Mouse (Mus musculus): ENCODE measurements around the gene Tex36.

Tex36 gene

DNA sequence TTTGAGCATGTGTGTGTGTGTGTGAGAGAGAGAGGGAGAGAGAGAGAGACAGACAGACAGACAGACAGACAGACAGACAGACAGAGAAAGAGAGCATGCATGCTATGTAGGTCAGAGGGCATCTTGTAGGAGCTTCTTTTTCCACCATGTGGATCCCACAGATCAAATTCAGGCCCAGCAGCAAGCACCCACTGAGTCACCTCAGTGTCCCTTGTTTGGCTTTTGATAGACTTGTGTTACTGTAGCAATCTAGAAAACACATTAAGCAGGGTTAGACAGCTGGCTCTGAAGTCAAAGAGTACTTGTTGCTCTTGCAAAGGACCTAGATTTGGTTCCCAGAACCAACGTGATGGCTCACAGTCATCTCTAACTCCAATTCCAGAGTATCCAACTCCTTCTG lies 10.2 kb downstream of the Tex36 start:
- no peak for DNase-seq (ENCODE audit: low spot score in 2 of 2)

DNA sequence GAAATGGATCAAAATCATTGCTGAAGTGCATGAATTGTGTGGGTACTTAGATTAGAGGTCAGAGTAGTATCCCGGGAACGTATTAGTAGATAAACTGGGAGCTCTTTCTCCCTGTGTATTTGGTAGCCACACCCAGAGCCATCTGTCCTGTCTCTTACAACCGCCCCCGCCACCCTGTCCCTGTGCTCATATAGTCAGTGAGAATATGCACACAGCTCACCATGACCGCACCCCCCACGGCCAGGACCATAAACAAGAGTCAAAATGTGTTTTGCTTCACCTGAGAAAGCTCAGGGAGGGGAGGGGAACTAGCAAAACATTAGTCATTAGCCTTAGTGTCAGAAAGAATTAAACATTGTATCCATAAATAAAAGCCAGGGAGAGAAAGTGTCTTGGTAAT lies 18.7 kb downstream of the Tex36 start:
- DNase-seq (ENCODE audit: low spot score in 2 of 2), result no peak

DNA sequence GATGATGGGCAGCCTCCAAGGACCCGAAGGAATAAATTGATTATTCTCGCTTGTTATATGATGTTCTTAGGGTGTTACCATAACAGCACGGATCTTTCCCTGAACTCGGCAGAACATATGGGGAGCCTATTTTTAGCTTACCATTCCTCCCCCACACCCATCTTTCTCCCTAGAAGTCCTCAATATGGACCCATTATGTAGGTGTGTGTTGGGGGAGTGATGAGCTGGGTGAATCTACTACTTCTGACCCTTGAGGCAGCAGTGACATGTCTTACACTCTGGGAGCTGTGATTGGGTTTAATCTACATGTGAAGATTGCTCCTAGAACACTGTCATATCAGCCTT lies 21.7 kb downstream of the Tex36 start:
- no peak for DNase-seq (ENCODE audit: low spot score in 2 of 2)

DNA sequence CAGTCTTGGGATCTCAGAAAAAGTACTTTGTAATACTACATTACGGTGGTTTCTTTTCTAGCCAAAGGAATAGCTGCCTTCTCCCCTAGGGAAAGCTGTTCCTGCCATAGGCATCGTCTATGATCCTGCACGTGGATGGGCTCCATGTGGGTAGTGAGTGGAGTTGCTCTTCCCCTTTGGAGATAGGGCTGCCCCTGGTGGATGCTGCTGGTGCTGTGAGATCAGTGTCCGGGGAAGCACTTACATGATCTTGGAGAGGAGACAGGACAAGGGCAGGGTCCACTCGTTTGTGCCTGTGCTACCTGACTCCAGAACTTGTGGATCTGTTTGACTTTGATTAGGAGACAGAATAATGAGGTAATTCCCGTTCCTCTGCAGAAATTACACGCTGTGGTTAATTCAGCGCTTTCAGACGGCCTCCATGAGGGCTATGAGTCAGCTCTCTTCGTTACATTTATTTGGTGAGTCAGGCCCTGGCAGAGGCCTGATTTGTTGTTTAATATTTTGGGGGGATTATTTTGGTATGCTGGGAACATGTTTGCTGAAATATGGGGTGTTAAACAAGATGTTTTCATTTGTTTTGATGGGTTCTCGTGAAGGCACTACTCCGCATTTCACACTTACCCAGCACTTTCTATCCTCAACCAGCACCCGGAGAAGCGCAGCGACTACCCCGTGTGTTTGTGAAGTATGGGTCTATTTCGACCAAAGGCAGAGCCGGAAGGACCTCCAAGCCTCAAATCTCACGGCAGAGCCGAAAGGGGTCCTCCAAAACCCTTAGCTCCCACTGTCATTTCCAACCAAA lies 22.3 kb downstream of the Tex36 start:
- no peak for DNase-seq (ENCODE audit: low spot score in 2 of 2)

DNA sequence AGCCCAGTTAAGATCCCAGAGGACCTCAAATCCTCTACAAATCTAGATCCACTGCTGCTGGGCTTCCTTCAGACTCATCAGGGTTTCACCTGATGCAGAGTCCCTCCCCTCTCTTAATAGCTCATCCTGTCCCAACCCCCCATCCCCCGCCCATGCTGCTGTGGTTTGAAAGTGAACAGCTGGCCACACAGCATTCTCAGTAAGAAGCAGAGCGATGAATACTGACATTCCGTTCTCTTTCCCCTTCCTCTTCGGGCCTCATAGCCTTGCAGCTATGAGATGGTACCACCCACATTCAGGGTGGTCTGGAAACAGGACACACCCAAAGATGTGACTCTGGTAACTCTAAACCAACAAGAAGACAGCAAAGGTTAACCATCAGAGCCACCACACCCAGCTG lies 25.1 kb downstream of the Tex36 start:
- DNase-seq (ENCODE audit: low spot score in 2 of 2), result no peak

DNA sequence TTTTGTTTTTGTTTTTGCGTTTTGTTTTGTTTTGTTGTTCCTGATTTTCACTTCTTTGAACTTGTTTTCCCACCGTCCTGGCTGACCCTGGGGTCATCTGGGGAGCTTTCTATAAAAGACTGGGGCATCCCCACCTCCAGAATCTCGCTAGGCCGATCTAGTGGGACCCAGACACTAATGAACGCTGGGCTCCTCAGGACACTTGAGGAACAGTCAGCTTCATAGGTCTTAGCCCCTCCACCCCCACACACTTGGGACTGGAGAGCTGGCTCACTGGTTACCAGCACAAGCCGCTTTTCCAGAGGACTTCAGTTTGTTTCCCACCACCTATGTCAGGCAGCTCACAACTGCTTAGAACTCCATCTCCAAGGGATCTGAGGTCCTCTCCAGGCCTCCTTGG lies 25.7 kb downstream of the Tex36 start:
- DNase-seq (ENCODE audit: low spot score in 2 of 2), result no peak

DNA sequence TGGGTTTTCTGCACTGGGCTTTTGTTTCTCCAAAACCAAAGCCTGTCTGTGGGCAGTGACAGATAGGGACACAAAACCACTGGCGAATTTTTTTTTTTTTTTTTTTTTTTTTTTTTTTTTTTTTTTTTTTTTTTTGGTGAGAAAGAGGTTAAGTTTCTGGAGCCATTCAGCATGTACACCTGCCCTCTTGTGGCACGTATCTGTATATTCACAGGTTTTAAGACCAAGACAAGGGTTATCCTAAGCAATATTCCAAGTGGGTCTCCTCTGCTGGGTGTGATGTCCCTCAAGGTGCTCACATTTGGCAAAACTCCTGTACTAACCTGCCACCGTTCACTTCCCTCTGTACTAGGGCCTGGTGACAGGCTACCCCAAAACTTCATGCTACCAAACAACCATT lies 30.0 kb downstream of the Tex36 start:
- no peak for DNase-seq (ENCODE audit: low spot score in 2 of 2)

DNA sequence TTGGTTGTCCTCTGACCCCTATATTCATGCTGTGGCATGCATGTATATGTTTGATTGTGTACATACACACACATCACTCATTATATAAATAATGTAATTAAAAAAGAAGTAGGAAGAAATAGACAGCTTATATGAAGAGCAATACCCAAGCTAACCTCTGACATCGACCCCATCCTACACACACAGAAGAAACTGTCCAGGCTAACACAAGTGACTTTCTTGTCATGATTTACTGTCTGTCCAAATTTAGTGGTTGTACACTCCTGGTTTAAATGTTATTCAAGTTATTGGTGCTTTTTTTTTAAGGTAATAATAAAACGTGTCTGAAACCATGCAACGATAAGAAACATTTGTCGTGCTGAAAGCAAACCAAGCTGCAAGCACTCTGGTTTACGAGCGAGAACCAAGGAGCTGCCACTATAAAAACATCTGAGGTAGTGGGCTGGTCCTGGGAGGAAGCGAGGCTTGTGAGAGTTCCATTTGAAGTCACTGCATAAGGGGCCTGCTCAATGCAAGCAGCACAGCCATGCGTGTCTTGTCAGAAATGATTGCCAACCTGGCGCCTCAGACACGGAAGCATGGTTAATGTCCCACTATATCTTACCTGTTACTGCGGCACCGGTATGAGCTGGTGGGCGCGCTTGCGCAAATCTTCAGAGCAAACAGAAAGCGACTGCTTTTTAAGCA lies 32.6 kb downstream of the Tex36 start:
- no peak for DNase-seq (ENCODE audit: low spot score in 2 of 2)

DNA sequence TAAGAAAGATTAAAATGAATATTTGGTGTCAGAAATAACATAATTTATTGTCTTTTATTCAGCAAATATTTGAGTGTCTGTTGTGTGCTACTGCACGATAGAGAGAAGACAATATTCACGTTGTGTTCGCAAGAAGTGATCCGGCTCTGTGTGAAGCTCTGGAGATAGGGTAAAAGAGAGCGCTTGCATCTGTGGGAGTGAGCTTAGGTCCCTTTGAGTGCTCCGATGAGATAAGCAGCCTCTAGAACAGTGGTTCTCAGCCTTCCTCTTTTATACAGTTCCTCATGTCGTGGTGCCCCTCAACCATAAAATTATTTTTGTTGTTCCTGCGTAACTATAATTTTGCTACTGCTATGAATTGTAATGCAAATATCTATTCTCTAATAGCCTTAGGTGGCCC lies 37.4 kb downstream of the Tex36 start:
- no peak for DNase-seq (ENCODE audit: low spot score in 2 of 2)

DNA sequence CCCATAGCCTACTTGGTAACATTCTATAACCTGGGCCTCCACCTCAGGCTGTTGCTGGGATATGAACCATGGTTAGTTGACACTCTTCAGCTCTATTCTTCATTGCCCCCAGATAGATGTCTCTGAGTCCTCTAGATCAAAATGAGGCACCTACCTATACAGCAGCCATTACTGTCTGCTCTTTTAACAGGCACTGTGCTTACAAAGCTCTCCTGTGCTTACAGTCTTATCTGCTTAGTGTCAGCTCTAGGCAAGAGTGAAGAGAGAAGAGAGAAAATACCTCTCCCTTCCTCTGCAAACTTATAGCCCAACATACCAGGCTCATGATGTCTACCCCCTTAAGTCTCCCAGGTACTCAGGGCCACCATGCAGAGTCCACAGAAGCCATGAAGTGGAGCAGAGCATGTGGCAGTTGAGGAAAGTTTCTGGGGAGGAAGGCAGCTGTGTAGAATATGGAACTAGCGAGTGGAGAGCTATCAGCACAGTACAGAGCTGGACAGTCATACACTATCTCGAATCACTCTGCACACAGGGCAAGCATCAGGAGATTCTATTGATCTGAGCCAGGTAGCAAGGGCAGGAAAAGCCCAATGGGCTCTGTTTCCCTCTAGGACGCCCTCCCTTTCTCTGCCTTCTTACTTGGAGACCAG lies 38.7 kb downstream of the Tex36 start:
- no peak for DNase-seq (ENCODE audit: low spot score in 2 of 2)

DNA sequence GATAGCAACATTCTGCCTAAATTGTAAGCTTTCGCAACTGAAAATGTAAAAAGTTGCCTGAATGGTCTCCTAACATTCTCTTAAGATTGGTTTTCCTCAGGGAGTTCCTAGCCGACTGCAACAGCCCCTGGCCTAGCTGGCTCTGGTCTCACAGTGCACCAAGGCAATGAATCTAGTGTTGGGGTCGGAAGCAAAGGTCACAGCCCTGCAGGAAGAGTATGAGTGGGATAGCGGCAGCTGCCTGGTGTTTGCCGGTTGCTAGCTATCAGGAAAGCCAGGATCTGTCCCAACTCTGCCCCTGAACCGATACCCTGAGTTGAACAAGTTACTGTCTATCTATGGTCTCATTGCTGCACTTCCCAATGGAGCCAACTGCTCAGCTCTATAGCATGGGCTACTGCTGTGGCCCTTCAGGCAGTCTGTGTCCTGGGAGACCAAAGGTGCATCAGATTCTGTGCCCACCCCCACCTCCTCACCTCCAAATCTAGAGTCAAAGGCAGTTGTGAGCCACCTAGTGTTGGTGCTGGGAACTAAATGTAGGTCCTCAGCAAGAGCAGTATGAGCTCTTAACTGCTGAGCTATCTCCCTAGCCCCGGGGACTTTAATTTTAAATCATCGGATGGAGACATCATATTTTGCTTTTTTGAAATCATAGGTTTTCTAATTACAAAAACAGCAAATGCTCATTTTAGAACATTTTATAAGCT lies 46.0 kb downstream of the Tex36 start:
- DNase-seq (ENCODE audit: low spot score in 2 of 2), result no peak

DNA sequence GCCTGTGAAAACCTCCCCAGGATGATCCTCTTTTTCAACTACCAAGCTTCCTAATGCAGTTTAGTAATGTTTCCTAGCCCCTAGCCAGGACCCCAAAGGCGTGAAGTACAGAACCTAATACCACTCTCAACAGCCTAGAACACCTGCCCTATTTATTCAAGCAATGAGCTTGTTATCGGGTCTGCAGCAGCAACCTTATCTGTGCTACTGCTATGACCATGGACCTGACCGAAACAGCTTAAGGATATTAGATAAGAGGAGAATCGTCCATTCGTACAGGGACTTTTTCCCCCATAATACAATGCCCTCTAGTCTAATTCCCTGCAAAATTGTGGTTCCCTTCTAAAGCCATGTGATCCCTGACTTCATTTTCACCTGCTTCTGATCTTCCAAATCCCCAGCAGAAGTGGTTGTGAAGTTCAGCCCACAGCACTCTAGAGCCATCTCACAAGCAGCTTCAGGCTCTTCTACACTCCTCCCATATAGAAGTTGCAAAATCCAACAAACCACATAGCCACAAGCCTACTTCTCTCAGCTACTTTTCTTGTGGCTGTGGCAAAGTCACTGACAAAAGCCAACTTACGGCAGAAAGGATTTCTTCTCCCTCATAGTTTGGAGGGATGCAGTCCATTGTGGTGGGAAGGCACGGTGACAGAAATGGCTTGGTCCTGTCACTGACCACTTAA lies 49.5 kb downstream of the Tex36 start:
- no peak for DNase-seq (ENCODE audit: low spot score in 2 of 2)

DNA sequence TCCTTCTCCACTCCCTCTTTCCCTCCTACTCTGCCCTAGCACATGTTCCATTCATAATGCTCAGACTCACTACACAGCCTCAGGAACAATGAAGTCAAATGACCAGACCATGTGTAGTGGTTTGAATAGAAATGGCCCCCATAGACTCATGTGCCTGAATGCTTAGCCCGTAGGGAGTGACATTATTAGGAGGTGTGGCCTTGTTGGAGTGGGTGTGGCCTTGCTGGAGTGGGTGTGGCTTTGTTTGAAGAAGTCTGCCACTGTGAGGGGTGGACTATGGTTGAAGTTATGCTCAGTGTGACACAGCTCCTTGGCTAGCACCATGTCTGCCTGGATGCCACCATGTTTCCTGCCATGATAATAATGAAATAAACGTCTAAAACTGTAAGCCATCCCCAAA lies 51.0 kb downstream of the Tex36 start:
- DNase-seq (ENCODE audit: low spot score in 2 of 2), result no peak

DNA sequence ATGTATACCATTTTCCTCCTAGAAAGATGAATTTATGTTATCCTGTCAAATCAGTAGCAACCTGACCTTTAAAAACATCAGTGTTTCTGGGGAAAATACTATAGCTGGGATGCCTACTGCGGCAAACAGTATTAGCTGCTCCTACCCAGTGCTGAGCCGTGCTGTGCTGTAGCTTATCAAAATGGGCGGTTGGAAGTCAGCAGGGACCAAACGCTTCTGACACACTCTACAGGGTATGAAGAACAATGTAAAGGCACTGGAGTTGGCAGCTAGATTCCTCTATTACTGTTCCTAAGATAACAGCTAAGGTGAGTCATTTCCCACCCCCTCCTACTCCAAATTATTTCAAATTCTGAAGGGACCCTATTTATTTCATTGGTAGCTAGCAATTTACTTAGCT lies 53.5 kb downstream of the Tex36 start:
- DNase-seq (ENCODE audit: low spot score in 2 of 2), result no peak

DNA sequence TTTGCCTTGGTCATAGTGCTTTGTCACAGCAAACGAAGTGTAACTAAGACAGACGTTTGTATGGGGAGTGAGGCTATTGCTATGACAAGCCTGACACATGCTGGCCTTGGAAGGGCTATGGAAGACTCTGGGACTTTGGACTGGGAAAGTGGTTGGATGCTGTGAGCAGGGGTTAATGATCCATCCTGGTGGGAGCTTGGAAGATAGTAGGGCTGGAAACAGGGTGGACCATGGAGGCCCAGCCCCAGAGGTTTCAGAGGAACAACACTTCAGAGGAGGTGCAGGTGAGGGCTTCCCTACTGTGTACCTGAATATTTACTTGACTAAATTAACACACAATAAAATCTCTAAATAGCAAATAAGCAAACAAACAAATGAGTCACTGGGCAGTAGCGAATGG lies 56.3 kb downstream of the Tex36 start:
- no peak for DNase-seq (ENCODE audit: low spot score in 2 of 2)

DNA sequence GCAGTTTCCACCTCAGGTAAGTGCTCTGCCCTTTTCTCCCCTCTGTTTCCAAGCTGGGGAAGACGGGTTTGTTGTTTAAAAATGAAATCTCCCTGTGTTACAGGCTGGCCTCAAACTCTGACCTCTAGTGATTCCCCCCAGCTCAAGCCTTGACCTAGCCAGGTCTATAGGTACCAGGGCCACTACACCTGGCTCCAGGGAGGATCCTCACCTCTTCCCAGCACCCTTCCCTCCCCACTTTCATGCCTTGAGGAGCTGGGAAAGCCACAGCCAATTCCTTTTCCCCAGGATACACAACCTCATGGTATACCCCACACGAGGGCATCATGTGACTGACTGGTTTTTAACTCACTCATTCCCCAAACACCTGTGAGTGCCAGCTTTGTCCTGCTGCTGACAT lies 57.0 kb downstream of the Tex36 start:
- no peak for DNase-seq (ENCODE audit: low spot score in 2 of 2)

DNA sequence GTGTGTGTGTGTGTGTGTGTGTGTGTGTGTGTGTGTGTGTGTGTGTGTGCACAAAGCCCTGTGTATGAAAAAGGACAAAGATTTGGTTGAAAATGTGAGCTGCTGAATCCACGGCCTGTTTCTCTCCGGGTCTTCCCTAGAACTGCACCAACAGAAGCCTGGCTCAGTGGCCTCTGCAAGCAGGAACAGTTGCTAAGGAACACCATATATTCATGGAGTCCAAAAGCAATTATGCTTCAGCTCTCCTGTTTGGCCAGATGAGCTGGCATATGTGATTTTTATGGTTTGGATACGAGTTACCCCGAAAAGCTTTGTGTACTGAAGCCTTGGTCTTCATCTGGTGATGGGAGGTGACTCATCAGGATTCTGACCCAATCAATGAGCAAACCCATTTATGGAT lies 58.8 kb downstream of the Tex36 start:
- DNase-seq (ENCODE audit: low spot score in 2 of 2), result no peak

DNA sequence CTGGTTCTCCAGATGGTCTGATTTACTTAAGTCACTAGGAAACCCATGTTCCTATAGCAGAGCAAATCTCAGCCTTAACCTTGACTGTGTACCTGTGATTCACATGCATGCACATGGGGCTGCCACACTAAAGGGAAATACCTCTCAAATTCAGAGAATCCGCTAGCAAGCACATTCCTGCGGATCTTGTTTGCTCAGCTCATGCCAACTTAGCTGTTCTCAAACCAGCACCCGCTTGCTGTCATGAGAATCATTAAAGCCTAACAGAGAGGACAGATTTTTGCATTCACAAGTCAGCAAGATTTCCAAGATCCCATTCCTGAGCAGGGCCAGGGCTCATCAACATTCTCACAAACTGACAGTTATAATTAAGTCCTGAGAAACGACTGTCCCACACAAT lies 64.6 kb downstream of the Tex36 start:
- DNase-seq (ENCODE audit: low spot score in 2 of 2), result no peak
